Mouse (Mus musculus) kidney, postnatal 10 days (tissue): ENCODE measurements around the gene Epha6.
"Not testable (repeated sequence)": the region's sequence is repeated elsewhere in the genome, so short reads cannot be mapped to it uniquely, and the experiment has no call there.

Experiments used
- DNase-seq: peaks from one replicate; pipeline ENCODE4 v3.0.0; 2021; ENCODE audit warnings: mixed read lengths

The Epha6 gene

DNA sequence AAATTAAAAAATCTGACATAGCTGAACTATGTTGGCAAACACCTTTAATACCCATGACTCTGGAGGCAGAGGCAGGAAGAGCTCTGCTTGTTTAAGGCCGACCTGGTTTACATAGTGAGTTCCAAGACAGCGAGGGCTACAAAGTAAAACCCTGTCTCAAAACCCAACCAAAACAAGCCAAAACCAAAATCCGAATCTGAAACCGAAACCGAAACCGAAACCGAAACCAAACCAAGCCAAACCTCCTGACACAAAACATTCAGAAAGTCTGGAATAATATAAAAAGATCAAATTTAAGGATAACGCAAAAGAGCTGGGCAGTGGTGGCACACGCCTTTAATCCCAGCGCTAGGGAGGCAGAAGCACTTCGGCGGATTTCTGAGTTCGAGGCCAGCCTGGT, 725.3 kb downstream of the Epha6 start:
- DNase-seq: no peak

DNA sequence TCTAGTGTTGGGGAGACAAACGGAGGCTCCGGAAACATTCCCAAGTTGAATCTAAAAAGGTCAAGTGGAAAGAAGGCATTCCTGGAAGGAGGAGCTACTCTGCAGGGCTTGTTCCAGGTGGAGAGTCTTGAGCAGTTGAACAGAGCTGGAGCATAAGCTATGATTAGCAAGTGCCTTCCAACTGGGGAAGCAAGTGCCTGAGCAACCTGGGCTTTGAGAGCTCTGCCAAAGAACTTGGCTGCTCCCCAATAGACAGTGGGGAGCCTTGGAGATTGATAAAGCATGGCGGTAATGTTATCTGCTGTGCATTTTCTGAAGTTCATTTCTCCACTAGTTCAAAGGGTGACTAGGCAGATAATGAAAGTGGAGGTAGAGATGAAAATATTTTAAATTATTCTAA, 733.5 kb downstream of the Epha6 start:
- DNase-seq: no peak

DNA sequence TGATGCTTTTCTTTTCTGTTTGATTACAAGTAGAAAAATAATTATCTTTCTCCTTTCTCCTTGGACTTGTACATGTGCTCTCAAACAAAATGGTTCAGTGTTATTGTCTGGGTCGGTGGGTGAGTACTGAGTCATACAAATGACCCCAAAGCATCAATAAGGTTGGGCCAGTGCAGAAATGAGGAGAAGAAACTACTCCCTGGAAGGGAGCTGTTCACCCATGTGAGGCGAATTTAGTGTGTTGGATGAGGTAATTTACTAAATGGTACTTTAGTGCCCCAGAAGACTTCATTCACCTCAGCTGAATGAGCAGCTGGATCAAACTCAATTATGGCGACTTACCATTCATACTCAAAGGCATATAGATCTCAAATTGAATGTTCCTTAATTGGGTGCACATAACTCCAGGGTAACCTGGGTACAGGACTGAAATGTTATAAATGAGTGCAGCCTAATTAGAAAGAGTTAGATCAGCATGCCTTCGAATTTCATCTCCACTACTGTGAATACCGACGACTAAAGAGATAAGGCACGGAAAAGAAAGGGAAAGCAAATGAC, 751.1 kb downstream of the Epha6 start:
- no peak for DNase-seq

DNA sequence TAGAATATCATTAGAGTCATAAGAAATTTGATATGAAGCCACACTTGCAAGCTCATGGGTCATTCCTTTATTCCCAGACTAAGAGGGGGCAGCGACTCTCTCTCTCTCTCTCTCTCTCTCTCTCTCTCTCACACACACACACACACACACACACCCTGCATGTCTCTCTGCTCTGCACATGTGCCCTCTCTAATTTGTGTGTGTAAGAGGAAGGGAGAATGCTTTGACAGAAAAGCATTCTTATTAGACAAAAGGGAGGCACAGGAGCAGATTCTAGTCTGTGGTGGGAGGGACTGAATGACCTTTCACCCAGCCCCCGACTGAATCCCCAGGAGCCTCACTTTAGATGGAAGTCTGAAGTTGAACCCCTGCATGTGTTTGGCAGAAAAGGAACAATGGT, 752.6 kb downstream of the Epha6 start:
- DNase-seq: no peak

DNA sequence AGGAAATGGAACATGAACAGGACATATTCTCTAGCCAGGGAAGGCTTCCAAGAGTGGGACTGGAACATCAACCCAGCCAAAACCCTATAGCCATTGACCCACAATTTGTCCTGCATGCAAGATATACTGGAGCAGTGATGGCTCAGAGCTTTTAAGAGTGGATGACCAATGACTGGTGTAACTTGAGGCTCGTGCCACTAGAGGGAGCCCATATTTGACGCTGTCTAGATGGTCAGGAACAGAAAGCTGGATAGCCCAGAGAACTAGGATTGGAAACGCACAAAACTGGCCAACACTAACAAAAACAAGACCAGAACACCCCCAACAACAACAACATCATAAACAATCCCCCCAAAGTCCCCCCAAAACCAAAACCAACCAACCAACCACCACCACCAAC, 758.8 kb downstream of the Epha6 start:
- peak; percentile 55 for DNase-seq

DNA sequence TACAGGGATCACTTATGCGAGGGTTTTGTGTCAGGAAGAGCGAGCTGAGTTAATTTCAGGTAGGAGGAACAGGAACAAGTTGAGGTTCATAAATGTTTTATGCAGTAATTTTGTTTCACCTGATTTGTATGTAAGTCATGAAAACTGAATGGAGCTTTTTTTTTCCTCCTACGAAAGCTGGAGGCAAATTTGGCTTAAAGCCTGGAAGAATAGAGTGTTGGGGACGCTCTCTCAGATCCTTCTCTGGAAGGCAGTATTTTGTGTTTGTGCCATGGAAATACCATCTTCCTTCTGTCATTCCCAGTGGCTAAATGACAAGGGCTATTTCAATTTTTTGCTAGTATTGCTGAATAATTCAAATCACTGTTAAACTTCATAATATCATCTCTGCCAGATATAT, 768.6 kb downstream of the Epha6 start:
- DNase-seq: no peak

DNA sequence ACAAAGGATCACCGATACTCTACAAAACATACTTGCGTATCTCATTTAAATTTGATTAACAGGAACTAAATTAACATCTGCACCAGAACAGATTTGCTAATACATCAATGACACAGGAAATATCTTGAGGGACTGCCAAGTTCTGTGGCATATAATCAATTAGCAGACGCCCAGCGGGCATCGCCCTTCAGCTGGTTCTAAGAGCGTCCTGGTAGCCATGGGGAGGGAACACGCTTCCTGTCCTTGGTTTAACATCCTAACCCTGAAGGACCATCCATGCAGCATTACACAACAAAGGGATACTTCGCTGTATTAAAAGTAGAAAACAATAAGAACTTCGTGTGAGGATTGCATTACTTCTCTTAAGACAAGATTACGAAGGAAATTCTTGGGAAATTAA, 769.0 kb downstream of the Epha6 start:
- no peak for DNase-seq

DNA sequence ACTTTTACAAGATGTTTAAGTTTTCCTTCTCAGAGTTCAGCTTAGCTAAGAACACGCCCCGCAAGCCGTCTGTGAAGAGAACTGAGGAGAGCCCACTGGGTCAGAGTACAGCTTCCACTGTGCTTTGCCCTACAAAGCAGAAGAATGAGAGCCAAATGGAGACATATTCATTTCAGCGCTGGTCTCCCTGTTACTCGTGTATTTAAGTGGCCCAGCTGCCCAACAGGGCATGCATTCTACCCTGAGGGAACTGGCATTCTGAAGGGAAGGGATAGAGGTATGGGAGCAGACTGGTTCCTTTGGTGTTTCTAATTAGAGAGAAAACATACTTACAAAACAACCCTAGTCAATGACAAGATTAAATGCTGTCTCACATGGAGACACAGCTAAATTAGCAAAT, 772.9 kb downstream of the Epha6 start:
- no peak for DNase-seq

DNA sequence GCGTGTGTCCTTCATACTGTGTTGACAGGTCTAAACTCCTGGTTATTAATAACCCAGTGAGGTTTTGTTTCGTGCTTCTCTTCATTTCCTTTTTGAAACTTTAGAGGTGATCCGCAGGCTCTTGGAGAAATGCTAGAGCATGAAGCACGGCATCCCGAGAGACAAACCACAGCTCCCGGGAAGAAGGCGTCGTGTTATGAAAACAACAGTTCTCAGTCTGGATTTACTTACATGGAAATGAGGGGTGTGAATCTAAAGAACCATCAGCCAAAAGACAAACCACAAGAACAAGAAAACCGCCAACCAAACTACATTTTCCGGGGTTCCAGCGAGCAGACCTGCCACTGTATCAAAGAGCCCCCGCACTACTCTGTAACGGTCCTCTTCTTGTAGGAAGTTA, 775.7 kb downstream of the Epha6 start:
- no peak for DNase-seq

DNA sequence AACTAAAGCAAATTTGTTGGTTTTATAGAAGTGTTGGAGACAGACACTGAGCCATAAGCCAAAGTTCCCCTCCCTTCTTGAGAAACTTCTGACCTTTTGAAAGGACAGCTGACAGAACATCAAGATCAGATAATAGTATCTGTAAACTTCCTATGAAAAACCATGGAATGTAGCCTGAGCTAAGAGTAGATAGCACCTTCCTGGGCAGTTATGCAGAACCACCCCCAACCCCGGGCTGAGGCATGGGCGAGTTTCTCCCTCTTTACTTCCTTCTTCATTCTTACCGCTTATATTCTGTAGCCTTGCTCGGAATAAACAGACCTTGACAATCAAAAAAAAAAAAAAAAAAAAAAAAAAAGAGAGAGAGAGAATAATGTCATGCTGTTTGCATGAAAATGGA, 805.5 kb downstream of the Epha6 start:
- not testable (repeated sequence) for DNase-seq

DNA sequence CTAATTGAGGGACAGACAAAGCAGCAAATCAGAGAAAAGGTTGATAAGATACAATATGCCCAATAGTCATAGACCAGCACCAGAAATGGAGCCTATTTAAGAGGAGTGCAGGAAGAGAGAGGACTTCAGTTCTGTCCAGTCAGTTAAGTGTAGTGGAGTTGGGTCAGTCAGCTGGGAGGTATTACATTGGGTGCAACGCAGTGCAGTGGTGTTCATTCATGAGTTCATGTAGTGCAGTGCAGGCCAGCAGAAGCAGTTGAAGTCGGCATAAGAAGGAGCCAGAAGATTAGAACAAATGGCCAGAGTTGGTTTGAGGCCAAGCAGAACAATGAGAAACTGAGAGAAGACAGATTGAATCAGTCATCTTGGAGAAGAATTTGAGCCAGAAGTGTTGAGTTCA, 833.0 kb downstream of the Epha6 start:
- peak; percentile 40 for DNase-seq

DNA sequence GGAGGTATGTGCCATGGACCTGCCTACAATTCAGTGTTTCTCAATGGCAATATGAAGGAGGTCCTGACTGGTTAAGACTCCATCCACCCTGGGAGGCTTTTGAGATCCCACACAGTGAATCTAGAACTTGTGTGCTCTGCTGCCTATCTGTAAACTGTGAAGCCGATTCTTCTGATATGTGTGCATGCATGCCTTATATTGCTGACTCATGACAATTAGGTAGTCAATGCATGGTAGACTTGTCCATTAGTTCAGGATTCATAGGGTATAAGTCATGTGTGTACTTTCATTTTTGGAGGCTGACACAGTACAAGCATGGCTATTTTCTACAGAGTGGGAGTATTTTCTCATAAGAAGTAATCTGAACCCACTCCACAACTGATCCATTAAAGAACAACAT, 834.9 kb downstream of the Epha6 start:
- DNase-seq: no peak

DNA sequence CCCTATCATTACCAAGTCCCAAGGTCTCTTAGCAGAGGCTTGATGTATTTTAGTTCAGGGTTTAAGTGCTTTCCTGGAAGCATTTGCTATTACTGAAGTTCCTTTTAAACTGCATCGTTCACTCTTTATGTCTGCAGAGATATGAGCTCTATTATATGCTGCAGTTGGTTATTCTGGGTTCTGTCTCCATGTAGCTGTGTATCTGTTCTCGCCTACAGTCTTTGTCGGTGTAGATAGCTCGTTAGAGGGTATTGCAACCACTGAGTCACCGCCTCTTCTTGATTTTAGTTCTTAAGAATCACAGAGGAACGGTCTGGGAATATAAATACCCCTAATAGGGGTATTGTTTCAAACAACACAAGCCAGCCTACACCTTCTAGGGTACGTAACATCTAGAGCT, 835.4 kb downstream of the Epha6 start:
- DNase-seq: no peak

DNA sequence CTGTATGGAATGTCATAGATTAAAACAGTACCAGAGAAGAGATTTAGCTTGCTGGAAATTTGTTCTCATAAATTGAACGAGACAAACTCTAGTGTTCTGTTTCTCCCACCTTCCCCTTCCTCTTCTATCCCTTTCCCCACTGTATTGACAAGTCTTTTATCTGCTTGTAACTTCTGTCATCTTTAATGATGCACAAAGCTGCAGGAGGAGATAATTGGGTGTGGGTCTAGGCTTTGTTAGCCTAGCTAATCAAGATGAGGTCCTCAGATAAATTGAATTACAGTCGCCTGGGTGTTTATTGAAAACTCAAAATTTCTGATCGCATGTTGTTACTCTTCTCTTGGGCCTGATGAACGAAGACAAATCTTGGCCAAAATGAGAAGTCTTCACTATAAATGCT, 844.5 kb downstream of the Epha6 start:
- DNase-seq: no peak

DNA sequence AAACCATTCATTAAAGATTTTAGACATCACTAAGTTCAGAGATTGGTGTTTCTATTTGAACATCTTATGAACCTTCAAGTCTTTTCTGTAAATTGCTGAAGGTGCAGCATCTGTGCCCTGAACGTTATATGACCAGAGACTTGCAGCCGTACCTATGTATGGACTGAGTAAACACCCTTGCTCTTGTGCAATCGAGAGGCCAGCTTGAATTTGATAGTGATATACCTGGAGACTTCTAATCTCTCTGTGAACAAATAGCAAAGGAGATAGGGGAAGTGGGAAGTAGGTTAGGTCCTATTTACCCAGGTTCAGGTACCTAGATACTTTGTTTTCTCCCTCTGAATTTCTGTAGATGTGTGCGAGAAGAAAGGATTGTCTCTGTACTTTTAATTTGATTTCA, 854.4 kb downstream of the Epha6 start:
- DNase-seq: no peak

DNA sequence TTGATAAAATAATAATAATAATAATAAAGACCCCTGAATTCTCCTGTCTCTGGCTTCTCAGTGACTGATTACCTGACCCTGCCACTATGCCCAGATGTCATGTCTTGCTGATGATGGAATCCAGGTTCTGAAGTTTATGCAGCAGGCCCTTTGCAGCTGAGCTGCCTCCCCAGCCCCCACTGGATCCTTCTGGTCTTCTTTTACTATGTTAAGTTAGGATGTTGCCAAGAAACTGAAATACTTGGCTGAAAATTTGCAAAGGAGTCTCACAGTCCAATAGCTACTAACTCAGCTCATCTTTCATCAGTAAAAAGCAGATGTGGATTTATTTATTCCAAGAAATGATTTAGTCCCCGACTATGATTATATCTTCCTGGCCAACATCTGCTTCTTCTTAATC, 861.7 kb downstream of the Epha6 start:
- peak; percentile 12 for DNase-seq

DNA sequence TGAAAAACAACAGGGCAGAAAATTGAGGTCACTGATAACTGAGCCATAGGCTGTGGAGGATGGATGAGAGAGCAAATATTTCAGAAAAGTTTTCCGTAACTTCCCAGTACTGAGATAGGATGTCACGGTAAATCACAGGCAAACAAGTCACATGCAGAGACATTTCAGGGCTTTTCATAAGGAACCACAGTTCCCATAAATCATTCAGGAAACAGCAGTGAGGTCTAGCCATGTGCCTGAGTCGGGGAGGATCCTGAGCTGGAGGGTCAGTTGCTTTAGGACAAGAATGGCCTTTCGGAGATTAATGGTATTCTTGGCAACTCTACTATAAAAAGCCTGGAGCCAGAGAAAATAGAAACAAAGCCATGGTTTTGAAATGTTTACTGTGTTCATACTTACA, 889.8 kb downstream of the Epha6 start:
- DNase-seq: no peak

DNA sequence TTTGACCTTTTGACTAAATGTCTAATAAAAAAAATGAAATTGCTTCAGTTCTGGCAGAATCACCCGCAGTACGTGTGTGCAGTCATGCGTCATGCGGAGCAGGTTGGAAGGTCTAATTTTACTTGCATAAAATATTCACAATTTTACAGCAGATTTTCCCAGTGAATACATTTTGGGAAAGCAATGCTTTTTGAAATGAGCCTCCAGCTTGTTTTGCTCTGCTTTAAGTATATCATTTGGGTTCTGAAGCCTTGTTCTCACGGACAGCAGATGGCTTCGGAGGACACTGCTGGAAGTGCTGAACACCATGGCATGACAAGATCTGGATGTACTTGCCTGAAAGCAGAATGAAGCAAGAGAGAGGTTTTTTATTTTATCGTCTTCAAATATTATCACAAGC, 912.1 kb downstream of the Epha6 start:
- no peak for DNase-seq

DNA sequence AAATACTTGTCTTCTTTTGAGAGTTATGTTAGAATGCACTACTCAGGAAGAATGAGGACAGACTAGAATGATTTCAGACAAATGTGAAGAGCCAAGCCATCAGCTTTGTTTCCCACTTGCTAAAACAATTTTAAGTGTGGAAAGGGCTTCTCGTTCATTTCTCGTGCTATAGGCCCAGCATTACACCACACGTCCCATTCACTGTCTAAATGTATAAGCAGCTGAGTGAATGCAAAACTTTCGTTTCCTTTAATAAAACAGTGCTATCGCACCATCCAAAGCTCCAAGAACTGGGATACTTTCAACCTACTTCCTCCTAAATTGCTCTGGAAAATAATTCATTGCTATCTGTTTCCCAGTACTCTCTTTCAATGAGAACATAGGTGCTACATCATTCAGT, 916.2 kb downstream of the Epha6 start:
- DNase-seq: no peak

DNA sequence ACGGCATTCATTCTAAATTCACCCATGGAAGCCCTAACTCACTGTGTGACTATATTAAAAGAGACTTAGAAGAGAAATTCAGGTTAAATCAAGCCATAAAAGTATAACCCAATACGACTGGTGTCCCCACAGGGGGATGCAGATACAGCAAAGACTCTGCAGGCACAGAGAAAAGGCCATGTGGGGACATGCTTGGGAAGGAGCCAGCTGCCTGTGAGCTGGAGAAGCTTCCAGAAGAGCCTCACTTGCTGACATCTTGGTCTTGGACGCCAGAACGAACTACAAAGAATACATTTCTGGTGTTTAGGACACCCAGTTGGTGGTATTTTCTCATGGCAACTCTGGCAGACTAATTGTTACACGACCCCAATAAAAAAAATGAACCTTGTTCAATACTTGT, 920.2 kb downstream of the Epha6 start:
- DNase-seq: no peak

DNA sequence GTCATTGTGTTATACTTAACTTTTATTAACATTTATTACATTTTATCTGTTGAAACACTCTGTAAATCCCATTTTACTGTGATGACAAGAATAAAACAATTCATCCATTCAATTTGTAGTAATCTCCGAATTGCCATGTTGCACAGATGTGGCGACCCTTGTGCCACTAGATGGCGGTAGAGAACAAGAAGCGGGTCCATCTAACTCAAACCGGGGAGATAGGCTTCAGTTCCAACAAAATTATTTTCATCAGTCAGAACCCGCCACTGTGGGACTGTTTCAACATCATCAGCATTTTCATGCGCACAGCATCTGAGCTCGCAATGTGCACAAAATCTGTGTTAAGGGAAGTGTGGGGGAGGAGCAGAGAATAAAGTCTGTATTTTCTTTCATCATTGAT, 921.9 kb downstream of the Epha6 start:
- peak; percentile 85 for DNase-seq

DNA sequence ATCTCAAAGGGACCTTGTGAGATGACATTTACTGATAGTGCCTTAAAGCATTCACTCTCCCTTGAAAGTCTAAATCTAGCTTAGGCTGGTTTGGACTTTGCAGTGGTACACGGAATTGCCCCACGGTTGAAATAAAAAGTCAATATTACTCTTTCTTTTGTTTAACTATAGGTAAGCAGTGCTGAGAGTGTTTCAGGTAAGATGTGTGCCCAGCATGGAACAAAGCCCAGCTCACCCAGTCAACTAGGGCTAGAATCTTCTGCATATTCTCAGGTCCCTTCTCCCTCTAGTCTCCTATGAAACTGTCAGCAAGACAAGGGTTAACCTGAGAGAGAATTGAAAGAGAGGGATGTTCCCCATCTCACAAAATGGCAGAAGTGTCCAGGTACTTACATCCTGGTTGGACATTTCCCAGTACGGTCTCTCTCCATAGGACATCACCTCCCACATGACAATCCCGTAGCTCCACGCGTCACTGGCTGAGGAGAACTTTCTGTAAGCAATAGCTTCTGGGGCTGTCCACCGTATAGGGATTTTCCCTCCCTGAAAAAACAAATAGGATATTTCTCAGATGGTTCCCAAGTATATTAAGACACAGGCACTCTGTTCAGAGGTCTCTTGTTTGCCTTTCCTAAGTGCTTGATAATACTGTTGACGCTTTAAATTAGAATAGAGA, 923.0 kb downstream of the Epha6 start:
- DNase-seq: no peak

DNA sequence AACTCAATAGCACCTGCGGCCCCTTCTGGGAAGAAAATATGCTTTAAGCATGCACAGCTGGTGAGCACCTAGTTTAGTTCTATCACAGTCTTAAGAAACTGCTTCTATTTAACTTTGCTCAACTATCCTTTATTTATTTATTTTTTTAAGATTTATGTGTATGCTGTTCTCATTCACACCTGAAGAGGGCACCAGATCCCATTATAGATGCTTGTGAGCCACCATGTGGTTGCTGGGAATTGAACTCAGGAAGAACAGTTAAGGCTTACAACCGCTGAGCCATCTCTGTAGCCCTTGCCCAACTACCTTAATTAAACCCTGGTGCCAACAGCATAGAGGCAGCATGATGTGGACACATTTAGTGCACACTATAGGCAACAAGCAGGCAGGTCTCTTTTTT, 938.4 kb downstream of the Epha6 start:
- DNase-seq: no peak

DNA sequence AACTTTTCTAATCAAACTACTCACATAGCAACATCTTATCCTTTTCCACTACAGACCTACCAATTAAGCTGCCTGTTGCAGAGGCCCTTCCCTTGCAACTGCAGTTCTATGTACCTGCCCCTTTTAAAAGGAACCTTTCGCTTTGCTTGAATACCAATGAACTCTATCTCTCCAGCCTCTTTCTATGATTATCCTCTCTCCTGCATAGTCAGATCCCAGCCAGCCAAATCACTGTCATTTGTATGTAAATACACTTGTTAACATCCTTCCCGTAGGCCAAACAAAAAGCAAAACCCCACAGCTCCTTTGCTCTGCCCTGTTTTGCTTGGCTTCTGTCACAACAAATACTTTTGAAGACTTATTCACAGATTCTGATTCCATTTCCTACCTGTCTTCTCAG, 961.6 kb downstream of the Epha6 start:
- no peak for DNase-seq

DNA sequence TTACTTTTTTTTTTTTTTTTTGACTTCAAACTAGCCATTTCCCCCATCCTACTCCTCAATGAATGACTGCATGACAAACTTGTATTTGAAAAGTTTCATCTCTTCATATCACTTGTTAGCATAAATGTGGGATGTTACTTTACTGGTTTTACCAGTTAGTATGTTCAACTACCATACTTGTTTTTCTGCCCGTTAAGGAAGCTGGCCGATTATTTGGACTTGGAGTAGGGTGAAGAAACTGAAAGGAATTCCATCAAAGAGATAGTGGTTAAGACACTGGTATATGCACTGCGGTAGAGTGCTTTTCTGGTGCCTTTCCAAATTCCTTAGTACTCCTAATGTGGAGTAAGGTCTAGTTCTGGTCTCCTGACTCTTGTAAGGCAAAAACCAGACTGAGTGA, 965.3 kb downstream of the Epha6 start:
- DNase-seq: no peak
